Mouse (Mus musculus): ENCODE measurements around the gene Frs2.
A peak's percentile ranks its signal among the peaks of the same experiment; 100 is the strongest.

Gene Frs2

GRCm38 (mm10) chr10:117106686-117107085 is 41.6 kb downstream of the Frs2 start:
- DNase-seq (ENCODE audit: low read depth in 1 of 2, low spot score in 2 of 2), result no peak

DNA sequence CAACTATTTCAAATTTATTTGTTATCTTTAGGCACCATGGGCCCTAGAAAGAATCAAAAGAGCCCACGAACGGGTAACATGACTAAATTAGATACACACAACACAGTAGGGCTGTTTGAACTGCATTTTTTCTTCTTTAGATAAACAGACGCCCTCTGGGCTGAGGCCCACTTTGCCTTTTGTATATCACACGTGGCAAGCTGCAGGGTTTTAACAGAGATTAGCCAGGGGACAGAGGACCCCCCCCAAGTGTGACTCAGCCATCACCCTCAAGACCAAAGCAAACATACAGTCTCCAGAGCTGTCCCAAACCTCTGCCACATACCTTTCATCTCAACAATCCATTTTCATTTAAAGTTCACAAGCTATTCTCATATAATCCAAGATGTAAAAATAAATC is 42.1 kb downstream of the Frs2 start:
- no peak for DNase-seq (ENCODE audit: low read depth in 1 of 2, low spot score in 2 of 2)

DNA sequence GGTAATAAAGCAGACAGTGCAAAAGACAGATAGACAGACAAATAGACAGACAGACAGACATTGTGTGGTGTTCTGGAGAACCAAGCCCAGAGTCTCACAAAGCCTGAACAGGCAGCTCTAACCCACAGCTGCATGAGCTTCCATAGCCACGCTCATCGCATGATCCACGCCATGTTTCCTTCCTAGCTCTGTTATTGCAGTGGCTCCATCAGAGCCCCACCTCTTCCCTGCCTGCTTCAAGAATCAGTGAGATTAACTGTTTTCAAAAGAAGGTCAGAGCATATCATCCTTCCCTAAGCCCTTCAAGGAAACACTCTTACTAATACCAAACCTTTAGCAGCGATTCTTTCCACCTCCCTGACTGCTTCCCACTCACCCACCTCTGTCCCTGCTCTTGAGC is 43.3 kb downstream of the Frs2 start:
- DNase-seq (ENCODE audit: low read depth in 1 of 2, low spot score in 2 of 2), result no peak

DNA sequence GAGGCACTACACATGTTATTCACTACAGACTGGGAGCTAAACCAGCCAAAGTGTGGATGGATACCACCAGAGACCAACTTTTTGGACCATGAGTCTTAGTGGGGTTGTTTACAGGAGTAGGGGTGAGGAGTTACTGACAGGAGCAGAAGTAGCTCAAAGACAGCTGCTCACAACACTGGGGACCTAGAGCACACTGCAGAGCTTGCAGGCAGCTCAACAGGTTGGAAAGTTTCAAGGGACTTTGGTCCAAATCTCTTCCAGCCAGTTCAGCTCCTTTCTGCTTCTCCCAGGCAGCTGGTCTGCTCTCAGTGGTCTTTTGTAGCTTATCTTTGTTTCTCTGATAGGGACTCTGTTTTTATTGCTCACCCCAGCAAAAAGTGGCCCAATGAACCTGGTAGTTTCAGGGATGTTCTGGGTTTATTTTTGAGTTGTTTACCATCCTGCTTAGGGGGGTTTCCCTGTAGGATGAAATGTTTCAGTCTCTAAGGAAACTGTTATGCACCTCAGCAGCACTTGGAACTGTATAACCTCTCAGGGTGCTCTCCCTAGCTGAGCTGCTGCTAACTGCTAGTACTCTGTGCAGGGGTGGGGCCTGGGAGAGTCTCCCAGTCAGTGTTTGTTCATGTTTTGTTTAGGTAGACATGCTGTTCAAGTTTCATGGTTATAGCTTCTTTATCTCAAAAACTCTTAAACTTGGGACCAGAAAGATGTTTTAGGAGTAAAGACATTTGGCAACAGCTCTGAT is 44.3 kb downstream of the Frs2 start:
- no peak for DNase-seq (ENCODE audit: low read depth in 1 of 2, low spot score in 2 of 2)

DNA sequence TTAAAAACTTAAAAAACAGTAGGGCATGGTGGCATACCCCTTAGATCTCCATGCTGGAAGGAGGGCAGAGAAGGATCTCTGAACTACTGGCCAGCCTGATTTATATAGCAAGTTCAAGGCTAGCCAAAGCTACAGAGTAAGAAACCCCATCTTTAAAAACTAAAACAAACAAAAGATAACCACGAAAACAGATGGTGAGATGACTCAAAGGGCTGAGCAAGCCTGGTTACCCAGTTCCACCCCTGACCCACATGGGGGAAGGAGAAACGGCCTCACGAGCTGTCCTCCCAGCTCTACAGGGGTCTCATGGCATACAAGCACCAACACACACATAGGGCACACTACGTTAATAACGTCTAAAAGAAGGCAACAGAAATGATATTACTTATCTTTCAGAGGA is 48.2 kb downstream of the Frs2 start:
- no peak for DNase-seq (ENCODE audit: low read depth in 1 of 2, low spot score in 2 of 2)

DNA sequence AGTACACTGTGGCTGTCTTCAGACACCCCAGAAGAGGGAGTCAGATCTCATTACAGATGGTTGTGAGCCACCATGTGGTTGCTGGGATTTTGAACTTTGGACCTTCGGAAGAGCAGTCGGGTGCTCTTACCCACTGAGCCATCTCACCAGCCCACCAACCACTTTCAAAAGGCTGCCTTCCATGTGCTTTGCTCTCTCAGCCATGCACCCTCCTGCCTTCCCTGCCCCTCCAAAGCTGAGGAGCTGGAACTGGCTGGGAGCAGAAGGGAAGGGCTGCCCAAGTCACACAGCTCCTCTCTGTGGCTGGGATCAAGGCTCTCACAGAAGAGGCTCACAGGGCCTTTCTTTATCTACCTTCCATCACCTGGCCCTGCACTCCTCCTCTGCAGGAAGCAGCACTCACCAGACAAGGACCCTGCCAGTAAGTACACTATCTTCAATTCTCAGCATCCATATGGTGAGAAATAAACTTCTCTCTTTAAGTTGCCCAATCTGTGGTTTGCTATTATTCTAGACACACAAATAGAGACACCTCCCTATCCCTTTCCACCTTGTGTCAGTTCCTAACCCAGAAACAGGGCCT is 51.1 kb downstream of the Frs2 start:
- no peak for DNase-seq (ENCODE audit: low read depth in 1 of 2, low spot score in 2 of 2)

DNA sequence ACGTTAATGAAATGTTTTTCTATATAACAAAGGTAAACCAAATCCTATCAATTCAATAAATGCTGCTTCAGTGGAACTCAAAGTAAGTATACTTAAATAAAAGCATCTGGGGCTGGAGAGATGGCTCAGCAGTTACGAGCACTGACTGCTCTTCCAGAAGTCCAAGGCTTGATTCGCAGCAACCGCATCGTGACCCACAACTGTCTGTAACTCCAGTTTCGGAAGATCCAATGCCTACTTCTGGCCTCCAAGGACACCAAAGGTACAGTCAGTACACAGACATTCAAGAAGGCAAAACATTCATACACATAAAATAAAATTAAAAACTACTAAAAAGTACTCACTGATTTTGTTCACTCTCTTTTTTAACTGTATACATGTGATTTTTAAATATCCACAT is 52.2 kb downstream of the Frs2 start:
- no peak for DNase-seq (ENCODE audit: low read depth in 1 of 2, low spot score in 2 of 2)

GRCm38 (mm10) chr10:117094504-117095329 is 53.6 kb downstream of the Frs2 start:
- DNase-seq (ENCODE audit: low read depth in 1 of 2, low spot score in 2 of 2), result no peak

DNA sequence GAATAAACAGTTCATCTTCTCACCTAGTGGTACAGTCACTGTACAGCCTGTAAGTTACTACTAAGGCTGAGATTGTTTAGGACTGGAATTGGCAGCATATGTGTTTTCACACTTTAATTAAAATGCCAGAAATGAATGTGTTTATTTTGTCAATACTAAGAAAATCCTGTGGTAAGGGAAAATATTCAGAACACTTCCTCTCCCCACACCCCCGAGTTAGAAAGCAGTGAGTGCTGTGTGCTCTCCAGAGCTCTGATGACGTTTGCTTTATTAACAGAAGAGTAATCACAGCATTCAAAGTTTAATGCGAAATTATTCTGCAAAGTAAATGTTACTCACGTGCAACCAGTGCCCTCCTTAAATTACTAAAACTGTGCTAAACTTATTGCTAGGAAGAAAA is 58.7 kb downstream of the Frs2 start:
- no peak for DNase-seq (ENCODE audit: low read depth in 1 of 2, low spot score in 2 of 2)

- no peak for DNase-seq (ENCODE audit: low read depth in 1 of 2, low spot score in 2 of 2)
Measured at GRCm38 (mm10) chr10:117081914-117082359, 66.4 kb downstream of the Frs2 start.

GRCm38 (mm10) chr10:117081326-117081725 is 67.0 kb downstream of the Frs2 start:
- DNase-seq (ENCODE audit: low read depth in 1 of 2, low spot score in 2 of 2), result no peak

DNA sequence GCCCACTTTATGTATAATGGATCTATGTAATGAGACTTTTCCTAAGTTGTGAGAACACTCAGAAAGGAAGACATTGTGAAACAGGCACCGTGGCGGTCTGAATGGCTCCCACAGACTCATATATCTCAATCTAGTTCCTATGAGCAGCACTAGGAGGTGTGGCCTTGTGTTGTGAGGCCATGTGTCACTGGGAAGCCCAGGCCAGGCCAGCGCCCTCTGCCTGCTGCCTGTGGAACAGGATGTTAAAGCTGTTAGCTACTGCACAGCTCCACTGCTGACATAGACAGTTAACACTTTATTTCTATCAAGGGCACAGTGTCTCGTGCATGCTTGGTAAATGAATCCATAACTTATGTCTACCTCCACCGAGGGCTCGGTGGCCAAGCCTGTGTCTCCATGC is 70.0 kb downstream of the Frs2 start:
- peak; percentile 18 to 24 for DNase-seq (ENCODE audit: low read depth in 1 of 2, low spot score in 2 of 2)

GRCm38 (mm10) chr10:117073176-117073575 is 75.2 kb downstream of the Frs2 start:
- no peak for DNase-seq (ENCODE audit: low read depth in 1 of 2, low spot score in 2 of 2)

DNA sequence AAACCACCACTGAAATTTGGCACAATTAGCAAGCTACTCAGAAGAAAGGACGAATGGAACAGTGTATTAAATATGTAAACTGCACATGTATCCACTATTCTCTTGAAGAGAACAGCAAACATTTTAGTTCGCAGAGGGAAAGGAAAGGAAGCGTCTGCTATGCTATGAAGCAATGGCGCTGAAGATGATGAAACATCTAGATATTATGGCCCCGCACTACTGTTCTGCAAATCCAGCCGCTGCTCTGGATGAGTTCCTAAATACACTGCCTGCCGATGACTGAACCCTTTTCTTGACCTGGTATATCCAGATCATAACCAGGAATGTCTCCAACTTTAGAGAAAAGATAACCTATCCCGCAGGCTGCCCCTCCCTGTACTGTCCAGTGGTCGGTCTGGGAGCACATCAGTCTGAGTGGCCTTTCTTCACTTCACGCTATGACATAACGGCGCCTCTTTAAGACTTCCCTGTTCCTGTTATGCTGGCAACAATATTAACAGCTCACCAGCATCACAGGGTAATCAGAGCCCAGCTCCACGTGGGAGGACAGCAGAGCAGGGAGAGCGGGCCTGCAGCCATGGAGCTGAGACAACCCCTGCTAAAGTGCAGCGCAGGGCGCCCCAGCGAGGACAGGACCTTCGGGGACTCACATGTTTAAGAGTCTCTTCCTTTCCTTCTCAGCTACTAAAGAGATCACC is 76.0 kb downstream of the Frs2 start:
- no peak for DNase-seq (ENCODE audit: low read depth in 1 of 2, low spot score in 2 of 2)

DNA sequence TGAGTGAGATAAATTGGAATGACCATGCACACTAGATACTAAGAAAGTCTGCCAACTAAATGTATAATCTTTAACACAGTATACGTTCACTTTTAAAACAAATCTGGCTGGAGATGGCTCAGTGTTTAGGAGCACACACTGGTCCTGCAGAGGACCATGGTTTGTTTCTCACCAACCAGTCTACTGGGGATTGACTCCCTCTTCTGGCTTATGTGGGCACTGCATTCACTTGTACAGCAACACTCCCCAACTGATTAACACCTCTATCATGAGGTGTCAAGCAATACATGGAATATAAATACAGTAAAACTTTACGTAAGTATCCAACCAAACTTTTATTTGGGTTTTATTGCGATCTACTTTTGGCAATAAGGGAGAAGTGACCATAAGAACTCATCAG is 79.2 kb downstream of the Frs2 start:
- DNase-seq (ENCODE audit: low read depth in 1 of 2, low spot score in 2 of 2), result no peak

DNA sequence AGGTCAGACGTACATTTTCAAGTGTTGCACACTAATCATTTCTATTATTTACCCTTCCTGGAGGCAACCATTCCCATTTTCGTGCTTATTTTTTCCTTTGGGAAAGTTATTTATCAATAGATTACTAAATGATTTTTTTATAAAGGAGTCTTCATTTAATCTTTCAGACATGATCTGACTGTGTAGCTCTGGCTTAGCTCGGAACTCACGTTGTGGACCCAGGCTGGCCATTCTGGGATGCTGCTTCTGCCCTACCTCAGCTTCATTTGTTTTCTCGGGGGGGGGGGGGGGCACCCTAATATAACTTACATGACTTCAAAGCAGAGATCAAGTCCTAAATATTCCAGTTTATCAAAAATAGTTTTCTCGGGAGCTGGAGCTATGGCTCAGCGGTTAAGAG is 84.3 kb downstream of the Frs2 start:
- DNase-seq (ENCODE audit: low read depth in 1 of 2, low spot score in 2 of 2), result no peak

DNA sequence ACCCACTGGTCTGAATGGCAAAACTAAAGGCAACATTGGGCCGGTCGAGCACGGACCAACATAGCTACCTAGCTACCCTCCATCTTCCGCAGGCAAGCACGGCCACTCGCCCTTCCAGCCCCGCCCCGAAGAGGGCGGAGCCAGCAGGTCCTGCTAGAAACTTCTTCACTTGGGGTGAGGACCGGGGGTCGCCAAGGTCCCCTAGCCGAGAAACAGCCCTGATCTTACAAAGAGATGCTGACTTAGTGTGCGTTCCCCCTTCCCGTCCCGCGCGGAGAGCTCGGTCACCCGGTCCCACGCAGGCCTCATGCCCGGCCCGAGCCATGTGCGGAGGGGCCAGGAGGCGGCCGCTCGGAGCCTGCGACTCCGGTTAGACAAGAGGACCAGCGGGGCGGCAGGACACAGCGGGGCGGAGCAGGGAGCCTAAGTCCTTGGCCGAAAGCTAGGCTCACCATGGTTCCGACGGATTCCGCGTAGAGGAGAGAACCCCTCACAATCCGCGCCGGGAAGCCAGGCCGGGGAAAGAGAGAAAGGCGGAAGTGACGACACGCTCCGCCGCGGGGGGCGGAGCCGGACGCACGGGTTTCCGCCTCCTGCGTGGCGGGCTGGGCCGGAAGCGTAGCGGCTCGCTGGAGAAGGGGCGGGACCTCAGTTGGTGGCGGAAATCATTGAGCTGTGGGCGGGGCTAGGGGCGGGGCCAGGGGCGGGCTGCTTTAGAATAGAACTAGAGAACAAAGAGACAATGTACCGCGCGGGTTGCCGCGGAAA is 84.9 kb downstream of the Frs2 start, which contains the start of gene Cct2:
TSS of gene Cct2 (minus strand) at position 561 of the 768 bp plus-strand sequence.
- DNase-seq (ENCODE audit: low read depth in 1 of 2, low spot score in 2 of 2), result peak; percentile 58 to 85

DNA sequence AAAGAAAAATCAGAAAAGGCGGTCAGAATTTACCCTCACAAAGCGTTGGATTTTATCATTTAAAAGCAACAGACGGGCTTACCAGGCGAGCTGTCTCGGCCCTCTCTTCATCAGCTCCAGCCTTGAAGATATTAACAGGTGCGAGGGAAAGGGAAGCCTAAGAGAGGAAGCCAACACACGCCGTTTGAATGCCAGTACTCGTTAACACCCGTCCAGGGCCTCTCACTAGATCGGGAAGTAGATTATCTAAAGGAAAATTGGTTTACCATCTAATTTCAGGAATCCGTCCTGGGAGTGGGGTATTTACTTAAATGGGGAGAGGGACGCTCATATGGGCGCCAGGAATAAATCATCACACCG is 85.5 kb downstream of the Frs2 start:
- DNase-seq (ENCODE audit: low read depth in 1 of 2, low spot score in 2 of 2), result no peak

DNA sequence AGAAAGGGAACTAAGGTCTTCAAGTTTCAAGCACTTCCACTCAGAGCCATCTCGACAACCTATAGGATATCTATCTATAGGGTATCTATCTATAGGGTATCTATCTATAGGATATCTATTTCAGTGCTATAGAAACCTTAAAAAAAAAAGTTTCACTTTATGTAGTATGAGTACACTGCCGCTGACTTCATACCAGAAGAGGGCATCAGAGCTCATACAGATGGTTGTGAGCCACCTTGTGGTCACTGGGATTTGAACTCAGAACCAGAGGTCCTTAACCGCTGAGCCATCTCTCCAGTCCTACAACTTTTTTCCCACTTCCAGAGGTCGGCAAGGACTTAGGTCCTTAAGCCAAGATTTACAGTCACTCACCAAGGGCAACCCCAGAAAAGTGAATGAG is 92.7 kb downstream of the Frs2 start:
- no peak for DNase-seq (ENCODE audit: low read depth in 1 of 2, low spot score in 2 of 2)

DNA sequence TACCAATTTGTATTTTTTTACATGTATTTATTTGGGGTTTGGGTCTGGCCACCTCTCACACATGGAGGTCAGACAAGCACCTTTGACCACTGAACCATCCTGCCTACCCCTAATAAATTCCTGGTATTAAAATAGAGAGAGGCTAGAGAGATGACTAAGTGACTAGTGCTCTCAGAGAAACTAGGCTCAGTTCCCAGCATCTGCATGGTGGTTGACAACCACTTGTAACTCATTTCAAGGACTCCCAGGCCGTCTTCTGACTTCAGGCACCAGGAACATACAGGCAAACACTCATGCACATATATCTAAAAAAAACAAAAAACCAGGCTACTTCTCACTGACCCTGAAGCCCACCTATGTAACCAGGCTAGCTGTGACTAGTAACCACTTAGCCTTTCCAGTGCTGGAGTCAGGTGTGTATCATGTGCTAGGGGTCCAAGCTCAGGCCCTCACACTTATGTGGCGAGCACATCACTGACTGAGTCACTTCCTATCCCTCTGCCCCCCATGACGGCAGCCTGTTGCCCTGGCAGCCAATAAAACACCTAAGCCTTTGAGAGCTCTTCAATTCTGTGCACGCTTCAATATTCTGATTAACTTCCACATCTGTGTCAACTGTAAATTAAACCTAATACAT is 98.3 kb downstream of the Frs2 start:
- no peak for DNase-seq (ENCODE audit: low read depth in 1 of 2, low spot score in 2 of 2)
